Mouse (Mus musculus): ENCODE measurements around the gene Nkd2.

GRCm38 (mm10) chr13:73823711-73824110, 23.7 kb downstream of the Nkd2 start:
- TF ChIP-seq CTCF (IDR thresholded peaks at IDR 0.05; ENCODE audit: low read depth, low read length) = no peak
- no peak for TF ChIP-seq POLR2A (IDR thresholded peaks at IDR 0.05; ENCODE audit: extremely low read depth, insufficient read depth, low read length)

All from liver, adult 2 months (tissue).